Mouse (Mus musculus) megakaryocyte, embryonic 14.5 days (primary cell): ENCODE measurements around the gene Ppp1r36. TPM values are rescaled to one million over a fixed set of nuclear protein-coding genes. Genes with fewer than 3 reads are reported as not detected.

Experiments used
- H3K27me3 ChIP-seq: replicated peaks from 2 replicates; pipeline ENCODE3; 2012; ENCODE audit warnings: inconsistent platforms
- H3K36me3 ChIP-seq: replicated peaks from 2 replicates; pipeline ENCODE3; 2012; ENCODE audit warnings: low read length, inconsistent platforms, mixed read lengths
- H3K4me1 ChIP-seq: 2 replicates; pipeline ENCODE4 v1.6.1; 2012; ENCODE audit warnings: inconsistent platforms
- H3K4me3 ChIP-seq: replicated peaks from 2 replicates; pipeline ENCODE3; 2012; ENCODE audit warnings: moderate library complexity, mild to moderate bottlenecking, inconsistent platforms
- H3K9me3 ChIP-seq: 2 replicates; pipeline ENCODE4 v1.6.1; 2012; ENCODE audit warnings: inconsistent platforms
- FLI1 ChIP-seq: IDR thresholded peaks from 2 replicates; pipeline ENCODE4 v1.6.1; 2012; ENCODE audit warnings: low read length, inconsistent platforms, mixed read lengths
- GATA1 ChIP-seq: IDR thresholded peaks from 3 replicates; pipeline ENCODE4 v1.6.1; 2012; ENCODE audit warnings: mixed read lengths, low read length, inconsistent platforms, borderline replicate concordance
- polyA plus RNA-seq: library from polyadenylated mRNA; stranded (reverse); fragments of >175 nt; gene quantifications from 2 replicates; pipeline ENCODE4 v1.2.3, GENCODE M21; 2012; ENCODE audit warnings: low replicate concordance; ENCODE audit not compliant: insufficient read depth

Gene Ppp1r36
- polyA plus RNA-seq, 1 experiment, result not detected

- Histone ChIP-seq H3K4me3 (peak overlapping the region; percentile 28), H3K36me3 (no peaks in the 10 kb centered on the region), H3K27me3 (peaks cover 20% of the 10 kb centered on the region), H3K9me3 (peaks cover 5% of the 10 kb centered on the region), H3K4me1 (peaks cover 18% of the 10 kb centered on the region)
- no peak for TF ChIP-seq FLI1
- TF ChIP-seq GATA1, result no peak
Measured at GRCm38 (mm10) chr12:76472046-76472445, 54.7 kb downstream of the Ppp1r36 start.

- Histone ChIP-seq H3K9me3 (peaks cover 5% of the 10 kb centered on the region), H3K27me3 (peaks cover 15% of the 10 kb centered on the region), H3K36me3 (no peaks in the 10 kb centered on the region), H3K4me1 (peaks cover 23% of the 10 kb centered on the region), H3K4me3 (no peak overlapping the region)
- no peak for TF ChIP-seq GATA1
- no peak for TF ChIP-seq FLI1
Measured at GRCm38 (mm10) chr12:76473562-76474245, 56.4 kb downstream of the Ppp1r36 start.

- TF ChIP-seq GATA1 (no peak), FLI1 (no peak)
- Histone ChIP-seq H3K4me3 (peak overlapping the region; percentile 4), H3K4me1 (peaks cover 28% of the 10 kb centered on the region), H3K27me3 (peaks cover 12% of the 10 kb centered on the region), H3K36me3 (no peaks in the 10 kb centered on the region), H3K9me3 (peaks cover 5% of the 10 kb centered on the region)
Measured at GRCm38 (mm10) chr12:76474246-76474583, 56.9 kb downstream of the Ppp1r36 start.

DNA sequence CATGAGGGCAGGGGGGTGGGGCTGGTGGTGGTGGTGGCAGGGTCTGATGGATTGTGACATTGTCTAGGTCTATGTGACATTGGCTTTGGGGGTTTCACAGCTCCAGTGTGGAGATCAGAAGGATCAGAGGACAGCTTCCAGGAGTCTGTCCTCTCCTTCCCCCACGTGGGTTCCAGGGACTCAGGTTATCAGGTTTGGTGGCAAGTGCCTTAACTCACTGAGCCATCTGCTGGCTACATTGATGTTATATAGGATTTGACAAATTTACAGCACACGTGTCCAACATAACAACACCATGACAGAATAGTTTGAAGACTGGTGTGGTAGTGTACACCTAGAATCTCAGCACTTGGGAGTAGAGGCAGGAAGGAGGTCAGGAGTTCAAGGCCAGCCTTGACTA is 57.5 kb downstream of the Ppp1r36 start:
- H3K4me3 ChIP-seq, result no peak overlapping the region
- H3K27me3 ChIP-seq, result peaks cover 7% of the 10 kb centered on the region
- peaks cover 5% of the 10 kb centered on the region for H3K9me3 ChIP-seq
- TF ChIP-seq GATA1, result no peak
- TF ChIP-seq FLI1, result no peak
- H3K36me3 ChIP-seq, result no peaks in the 10 kb centered on the region
- peaks cover 32% of the 10 kb centered on the region for H3K4me1 ChIP-seq

- Histone ChIP-seq H3K36me3 (peaks cover 4% of the 10 kb centered on the region), H3K27me3 (peaks cover 5% of the 10 kb centered on the region), H3K4me1 (peaks cover 32% of the 10 kb centered on the region), H3K4me3 (no peak overlapping the region), H3K9me3 (peaks cover 10% of the 10 kb centered on the region)
- TF ChIP-seq GATA1 (no peak), FLI1 (no peak)
Measured at GRCm38 (mm10) chr12:76476146-76476545, 58.8 kb downstream of the Ppp1r36 start.

- H3K27me3 ChIP-seq, result peaks cover 5% of the 10 kb centered on the region
- H3K4me1 ChIP-seq, result peaks cover 46% of the 10 kb centered on the region
- H3K36me3 ChIP-seq, result peaks cover 5% of the 10 kb centered on the region
- TF ChIP-seq GATA1, result no peak
- TF ChIP-seq FLI1, result no peak
- peak overlapping the region; percentile 76 for H3K4me3 ChIP-seq
- peaks cover 14% of the 10 kb centered on the region for H3K9me3 ChIP-seq
Measured at GRCm38 (mm10) chr12:76478309-76479023, 61.1 kb downstream of the Ppp1r36 start.

DNA sequence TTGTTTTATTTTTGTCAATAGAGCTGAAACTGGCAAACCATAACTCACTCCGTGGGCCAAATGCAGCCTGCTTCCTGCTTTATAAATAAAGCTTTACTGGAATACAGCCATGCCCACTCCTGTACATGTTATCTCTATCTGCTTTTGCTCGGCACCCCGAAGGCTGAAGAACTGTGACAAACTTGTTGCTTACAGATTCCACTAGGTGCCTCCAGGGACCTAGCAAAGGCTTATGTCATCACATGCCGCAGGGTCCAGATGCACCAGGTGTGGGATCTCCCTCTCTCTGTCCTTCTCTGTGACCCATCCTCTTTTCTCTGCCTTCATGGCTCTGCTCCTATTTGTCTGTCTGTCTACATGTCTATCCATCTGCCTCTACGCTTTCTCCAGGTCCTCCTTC is 61.8 kb downstream of the Ppp1r36 start:
- Histone ChIP-seq H3K27me3 (peaks cover 5% of the 10 kb centered on the region), H3K4me3 (peak overlapping the region; percentile 76), H3K9me3 (peaks cover 14% of the 10 kb centered on the region), H3K4me1 (peaks cover 46% of the 10 kb centered on the region), H3K36me3 (peaks cover 5% of the 10 kb centered on the region)
- no peak for TF ChIP-seq GATA1
- no peak for TF ChIP-seq FLI1

GRCm38 (mm10) chr12:76479836-76480495 is 62.6 kb downstream of the Ppp1r36 start:
- Histone ChIP-seq H3K27me3 (peaks cover 5% of the 10 kb centered on the region), H3K9me3 (peaks cover 14% of the 10 kb centered on the region), H3K4me1 (peaks cover 52% of the 10 kb centered on the region), H3K36me3 (peaks cover 5% of the 10 kb centered on the region), H3K4me3 (no peak overlapping the region)
- no peak for TF ChIP-seq GATA1
- no peak for TF ChIP-seq FLI1

DNA sequence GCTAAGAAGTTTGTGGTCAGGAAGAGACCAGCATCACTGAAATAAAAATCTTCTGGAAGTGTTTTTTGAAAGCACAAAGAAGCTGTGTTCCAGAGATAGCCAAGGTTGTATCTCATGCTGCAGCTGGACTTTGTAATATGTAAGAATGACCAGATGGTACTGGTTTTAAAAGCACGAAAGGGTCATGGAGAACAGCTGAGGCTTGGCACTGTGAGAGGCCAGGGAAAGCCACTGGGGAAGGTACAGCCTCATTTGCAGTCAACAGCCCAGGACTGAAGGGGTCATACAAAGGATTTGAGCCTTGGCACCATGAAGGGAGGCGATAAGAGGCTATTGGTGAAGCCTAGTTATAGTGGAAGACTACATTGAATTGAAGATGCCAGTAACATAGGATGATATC is 65.1 kb downstream of the Ppp1r36 start:
- Histone ChIP-seq H3K36me3 (peaks cover 5% of the 10 kb centered on the region), H3K4me1 (peaks cover 77% of the 10 kb centered on the region), H3K27me3 (peaks cover 5% of the 10 kb centered on the region), H3K9me3 (peaks cover 14% of the 10 kb centered on the region), H3K4me3 (no peak overlapping the region)
- TF ChIP-seq FLI1 (no peak), GATA1 (no peak)

DNA sequence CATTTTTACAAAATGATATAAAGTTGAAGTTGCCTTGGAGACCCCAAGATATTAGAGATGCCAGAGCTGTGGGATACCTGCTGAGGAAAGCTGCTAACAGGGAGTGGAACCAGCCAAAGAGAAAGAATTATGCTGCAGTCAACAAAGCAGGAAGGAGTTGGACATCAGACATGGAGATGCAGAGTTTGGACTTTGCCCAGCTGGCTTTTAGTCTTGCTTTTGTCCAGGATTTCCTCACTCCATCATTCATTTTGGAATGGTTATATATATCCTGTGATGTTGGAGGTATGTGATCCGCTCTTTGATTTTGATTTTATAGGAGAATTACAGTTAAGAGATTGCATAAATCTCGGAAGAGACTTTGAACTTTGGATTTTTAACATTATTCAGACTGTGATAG is 65.6 kb downstream of the Ppp1r36 start:
- peaks cover 4% of the 10 kb centered on the region for H3K27me3 ChIP-seq
- peaks cover 77% of the 10 kb centered on the region for H3K4me1 ChIP-seq
- no peak overlapping the region for H3K4me3 ChIP-seq
- H3K36me3 ChIP-seq, result peaks cover 5% of the 10 kb centered on the region
- peaks cover 14% of the 10 kb centered on the region for H3K9me3 ChIP-seq
- TF ChIP-seq FLI1, result no peak
- no peak for TF ChIP-seq GATA1
